Mouse (Mus musculus) midbrain, embryonic 12.5 days (tissue): ENCODE measurements at regions not wholly inside any gene's neighbourhood (a gene's known extent, or its start where the extent isn't known, plus 50 kb on each side); places are given as distances from the start of the nearest gene placed in this dataset.

Experiments used
- ATAC-seq: fragments of 200-750 bp; cut with Nextera tagmentation; 2 replicates; pipeline ENCODE4 v1.8.0; 2017; ENCODE audit warnings: low read depth, moderate TSS enrichment, moderate library complexity; ENCODE audit not compliant: low FRiP score
- H3K27ac ChIP-seq: fragments of 300-500 bp; sonication (generic); replicated peaks from 2 replicates; pipeline ENCODE4 v1.5.1; 2016; ENCODE audit warnings: mild to moderate bottlenecking
- H3K27me3 ChIP-seq: fragments of 300-500 bp; sonication (generic); 2 replicates; pipeline ENCODE4 v1.6.1; 2016; ENCODE audit warnings: mild to moderate bottlenecking
- H3K36me3 ChIP-seq: fragments of 300-500 bp; sonication (generic); 2 replicates; pipeline ENCODE4 v1.6.1; 2016
- H3K4me1 ChIP-seq: fragments of 300-500 bp; sonication (generic); 2 replicates; pipeline ENCODE4 v1.6.1; 2016
- H3K4me2 ChIP-seq: fragments of 300-500 bp; sonication (generic); replicated peaks from 2 replicates; pipeline ENCODE4 v1.6.1; 2016; ENCODE audit warnings: mild to moderate bottlenecking, moderate library complexity
- H3K4me3 ChIP-seq: fragments of 300-500 bp; sonication (generic); 2 replicates; pipeline ENCODE4 v1.5.1; 2016; ENCODE audit warnings: mild to moderate bottlenecking
- H3K9ac ChIP-seq: fragments of 300-500 bp; sonication (generic); replicated peaks from 2 replicates; pipeline ENCODE4 v1.6.1; 2016; ENCODE audit warnings: mild to moderate bottlenecking, moderate library complexity
- H3K9me3 ChIP-seq: fragments of 300-500 bp; sonication (generic); 2 replicates; pipeline ENCODE4 v1.6.1; 2016; ENCODE audit warnings: mild to moderate bottlenecking
- WGBS: fragments of 180-500 bp; shearing (Covaris S2); methylation state at CpG from one replicate; pipeline ENCODE4 v1.1.7; 2016; 5-methylcytosine and 5-hydroxymethylcytosine counted together

- no peak overlapping the region for H3K27ac ChIP-seq
- WGBS: 88% methylated on average over 3 of the region's 3 CpGs
- no peak overlapping the region for H3K4me3 ChIP-seq
- H3K4me1 ChIP-seq: peaks cover 7% of the 10 kb centered on the region; the same call in 1 of the 2 replicates
- no peaks in the 10 kb centered on the region for H3K9me3 ChIP-seq
- ATAC-seq: no peak
- H3K9ac ChIP-seq: no peak overlapping the region
- H3K4me2 ChIP-seq: no peak overlapping the region
- no peaks in the 10 kb centered on the region for H3K36me3 ChIP-seq
- H3K27me3 ChIP-seq: no peaks in the 10 kb centered on the region
These were observed 123.7 kb upstream of the Map3k1 start for GRCm38 (mm10) chr13:111932464-111932863.

DNA sequence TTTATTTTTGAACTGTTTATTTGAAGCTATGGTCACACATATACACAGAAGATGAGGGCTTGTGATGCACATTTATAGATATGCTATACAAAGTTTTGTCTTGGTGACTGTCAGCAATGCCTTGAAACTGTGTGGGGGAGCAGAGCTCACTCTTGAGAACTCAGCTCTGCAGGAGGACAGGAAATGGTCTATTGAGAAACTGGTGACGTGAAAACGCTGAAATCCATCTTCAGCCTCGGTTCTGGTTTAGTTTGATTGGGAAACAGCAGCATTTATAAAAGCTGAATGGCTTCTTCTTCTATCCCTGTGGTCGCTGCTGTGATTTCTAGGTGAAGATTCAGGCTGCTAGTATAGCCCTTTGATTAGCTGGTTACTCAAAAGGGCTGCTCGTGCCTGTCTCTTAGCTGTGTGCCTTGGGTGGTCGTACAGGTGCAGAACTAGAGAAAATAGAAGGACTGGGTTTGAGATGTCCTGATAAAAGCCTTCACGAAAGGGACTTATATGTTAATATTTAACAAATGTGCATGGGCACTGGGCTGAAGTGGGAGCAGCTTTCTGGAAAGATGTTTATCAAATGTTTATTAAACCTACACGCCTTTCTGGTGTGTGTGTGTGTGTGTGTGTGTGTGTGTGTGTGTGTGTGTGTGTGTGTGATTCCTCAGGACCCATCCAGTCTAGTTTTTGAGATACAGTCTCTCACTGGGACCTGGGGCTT lies 124.9 kb upstream of the Map3k1 start:
- no peaks in the 10 kb centered on the region for H3K36me3 ChIP-seq
- H3K27me3 ChIP-seq: no peaks in the 10 kb centered on the region
- 78% methylated on average over 8 of the region's 8 CpGs for WGBS
- peaks cover 7% of the 10 kb centered on the region; the same call in 1 of the 2 replicates for H3K4me1 ChIP-seq
- H3K9ac ChIP-seq: no peak overlapping the region
- no peak overlapping the region for H3K4me3 ChIP-seq
- no peak overlapping the region for H3K27ac ChIP-seq
- no peak for ATAC-seq
- H3K9me3 ChIP-seq: no peaks in the 10 kb centered on the region
- H3K4me2 ChIP-seq: no peak overlapping the region

DNA sequence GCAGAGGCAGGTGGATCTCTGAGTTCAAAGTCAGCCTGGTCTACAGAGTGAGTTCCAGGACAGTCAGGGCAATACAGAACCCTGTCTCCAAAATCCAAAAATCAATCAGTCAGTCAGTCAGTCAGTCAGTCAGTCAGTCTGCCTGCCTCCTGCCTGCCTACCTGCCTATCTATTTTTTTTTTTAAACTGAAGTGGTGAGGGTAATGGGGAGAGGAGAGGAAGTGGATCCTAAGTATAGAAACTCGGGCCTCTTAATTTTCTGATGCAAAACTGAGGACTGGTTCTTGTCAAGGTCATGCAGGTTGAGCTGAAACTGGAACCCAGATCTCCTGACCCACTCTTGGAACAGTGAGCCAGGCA lies 126.9 kb upstream of the Map3k1 start:
- Histone ChIP-seq H3K9ac (no peak overlapping the region), H3K4me3 (no peak overlapping the region), H3K36me3 (no peaks in the 10 kb centered on the region), H3K9me3 (no peaks in the 10 kb centered on the region), H3K27me3 (no peaks in the 10 kb centered on the region), H3K27ac (no peak overlapping the region), H3K4me2 (no peak overlapping the region), H3K4me1 (peaks cover 7% of the 10 kb centered on the region; the same call in 1 of the 2 replicates)
- WGBS: 74% methylated on average over 1 of the region's 1 CpGs
- no peak for ATAC-seq

DNA sequence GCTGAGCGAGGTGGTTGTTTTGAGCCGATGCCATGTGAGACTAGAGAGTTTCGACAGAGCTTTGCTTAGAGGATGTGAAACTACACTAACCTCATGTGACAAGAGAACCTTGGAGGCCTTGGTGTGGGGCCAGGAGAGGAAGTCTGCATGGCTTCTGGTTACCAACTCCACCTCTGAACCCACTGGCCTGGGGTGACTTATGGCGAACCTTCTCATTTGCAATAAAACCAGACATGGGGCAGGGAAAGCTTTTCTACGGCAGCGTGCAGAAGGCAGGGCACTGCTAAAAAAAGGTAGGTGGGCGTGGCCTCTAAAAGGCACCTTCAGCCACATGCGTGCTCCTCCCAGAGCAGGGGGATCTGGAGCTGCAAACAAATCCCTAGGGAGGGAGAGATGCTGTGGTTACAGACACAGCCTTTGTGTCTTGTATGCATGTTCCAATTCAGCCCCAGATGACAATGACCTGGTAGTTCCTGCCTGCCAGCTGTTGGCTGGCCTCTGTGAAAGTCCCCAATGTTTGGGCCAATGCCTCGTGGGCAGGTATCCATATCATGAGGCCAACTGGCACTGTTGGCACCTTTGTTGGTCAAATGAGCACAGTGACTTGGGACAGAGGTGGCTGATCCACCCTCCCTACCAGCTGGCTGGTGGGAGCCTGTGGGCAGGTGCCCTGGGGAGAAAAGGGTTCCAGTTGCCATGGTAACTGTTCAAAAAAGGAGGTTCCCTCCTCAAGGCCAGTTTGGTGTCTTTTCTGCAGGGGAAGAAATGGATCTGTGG lies 127.5 kb upstream of the Map3k1 start:
- H3K27ac ChIP-seq: no peak overlapping the region
- no peak for ATAC-seq

GRCm38 (mm10) chr13:111936983-111937382 lies 128.2 kb upstream of the Map3k1 start:
- 71% methylated on average over 8 of the region's 8 CpGs for WGBS
- Histone ChIP-seq H3K27ac (no peak overlapping the region), H3K9me3 (no peaks in the 10 kb centered on the region), H3K4me2 (no peak overlapping the region), H3K27me3 (no peaks in the 10 kb centered on the region), H3K4me1 (peaks cover 7% of the 10 kb centered on the region; the same call in 1 of the 2 replicates), H3K36me3 (no peaks in the 10 kb centered on the region), H3K4me3 (no peak overlapping the region), H3K9ac (no peak overlapping the region)
- 0 out of 2 replicates have a peak, but pooled peaks have one; percentile 9 for ATAC-seq

More for the DNA sequence above, 127.5 kb upstream of the Map3k1 start:
- Histone ChIP-seq H3K27me3 (no peaks in the 10 kb centered on the region), H3K4me2 (no peak overlapping the region), H3K9me3 (no peaks in the 10 kb centered on the region), H3K9ac (no peak overlapping the region), H3K4me3 (no peak overlapping the region), H3K36me3 (no peaks in the 10 kb centered on the region), H3K4me1 (peaks cover 7% of the 10 kb centered on the region; the same call in 1 of the 2 replicates)
- WGBS: 77% methylated on average over 9 of the region's 9 CpGs

- H3K36me3 ChIP-seq: no peaks in the 10 kb centered on the region
- WGBS: 69% methylated on average over 8 of the region's 8 CpGs
These were observed 130.2 kb upstream of the Map3k1 start for GRCm38 (mm10) chr13:111938896-111939422.

GRCm38 (mm10) chr13:111939534-111940115 lies 130.8 kb upstream of the Map3k1 start:
- WGBS: 77% methylated on average over 6 of the region's 6 CpGs
- Histone ChIP-seq H3K36me3 (no peaks in the 10 kb centered on the region), H3K27ac (no peak overlapping the region), H3K4me1 (peaks cover 16% of the 10 kb centered on the region), H3K4me3 (no peak overlapping the region), H3K9ac (no peak overlapping the region), H3K4me2 (no peak overlapping the region), H3K9me3 (no peaks in the 10 kb centered on the region), H3K27me3 (no peaks in the 10 kb centered on the region)
- ATAC-seq: no peak

More at GRCm38 (mm10) chr13:111938896-111939422, 130.2 kb upstream of the Map3k1 start:
- no peak overlapping the region for H3K27ac ChIP-seq
- H3K4me2 ChIP-seq: no peak overlapping the region
- H3K4me3 ChIP-seq: no peak overlapping the region
- H3K4me1 ChIP-seq: peaks cover 12% of the 10 kb centered on the region
- no peaks in the 10 kb centered on the region for H3K27me3 ChIP-seq
- no peaks in the 10 kb centered on the region for H3K9me3 ChIP-seq
- no peak for ATAC-seq
- no peak overlapping the region for H3K9ac ChIP-seq

DNA sequence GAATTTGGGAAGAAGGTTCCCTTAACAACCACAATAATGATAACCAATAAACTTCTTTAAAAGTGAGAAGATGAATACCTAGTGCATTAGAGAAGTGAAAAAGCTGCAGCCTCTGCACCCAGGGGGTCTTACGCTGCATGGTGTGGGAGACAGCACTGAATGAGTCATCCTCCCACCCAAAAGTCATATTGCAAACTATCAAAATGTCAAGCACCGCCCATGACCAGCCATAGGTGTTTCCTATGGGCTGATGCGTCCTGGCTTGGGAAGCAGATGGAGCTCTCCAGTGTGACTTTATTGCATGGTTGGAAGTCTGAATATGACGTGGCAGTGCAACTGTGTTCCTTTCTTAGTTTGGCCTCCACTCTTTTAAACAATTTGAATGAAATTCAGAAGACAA lies 131.5 kb upstream of the Map3k1 start:
- Histone ChIP-seq H3K9me3 (no peaks in the 10 kb centered on the region), H3K4me2 (no peak overlapping the region), H3K27me3 (no peaks in the 10 kb centered on the region), H3K27ac (no peak overlapping the region), H3K4me1 (peaks cover 16% of the 10 kb centered on the region), H3K4me3 (no peak overlapping the region), H3K9ac (no peak overlapping the region), H3K36me3 (no peaks in the 10 kb centered on the region)
- 91% methylated on average over 4 of the region's 4 CpGs for WGBS
- ATAC-seq: no peak

DNA sequence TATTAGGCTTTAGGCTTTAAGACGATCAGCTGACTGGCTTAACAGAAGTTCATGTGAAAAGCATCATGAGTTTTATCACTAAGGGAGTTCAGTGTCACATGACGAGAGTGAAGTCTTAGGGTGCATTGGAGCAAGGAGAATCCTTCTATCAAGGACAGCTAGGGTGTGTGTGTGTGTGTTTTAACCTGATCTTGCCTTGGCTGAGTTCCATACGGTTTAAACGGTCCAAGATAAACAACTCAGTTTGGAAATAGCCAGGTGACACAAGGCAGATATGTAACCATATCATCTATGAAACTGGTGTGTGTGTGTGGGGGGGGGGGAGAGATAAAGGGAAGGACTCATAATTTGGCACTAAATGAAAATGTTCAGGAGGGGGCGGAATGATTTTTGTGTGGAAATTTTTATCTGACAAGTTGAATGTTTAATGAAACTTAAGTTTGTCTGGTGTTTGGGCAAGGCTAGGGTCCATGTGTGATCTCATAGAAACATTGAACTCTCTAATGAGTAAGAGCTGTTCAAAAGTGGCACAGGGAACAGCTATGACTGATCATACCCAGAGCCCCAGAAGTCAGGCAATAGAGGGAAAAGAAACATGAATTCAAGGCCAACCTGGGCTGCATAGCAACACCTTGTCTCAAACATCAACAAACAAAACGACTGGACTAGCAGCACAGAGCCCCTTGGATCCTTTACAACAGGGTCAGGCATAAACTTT lies 132.2 kb upstream of the Map3k1 start:
- 82% methylated on average over 6 of the region's 6 CpGs for WGBS
- H3K36me3 ChIP-seq: no peaks in the 10 kb centered on the region
- H3K27me3 ChIP-seq: no peaks in the 10 kb centered on the region
- H3K4me1 ChIP-seq: peaks cover 16% of the 10 kb centered on the region
- ATAC-seq: no peak
- H3K9ac ChIP-seq: no peak overlapping the region
- no peaks in the 10 kb centered on the region for H3K9me3 ChIP-seq
- H3K4me2 ChIP-seq: no peak overlapping the region
- no peak overlapping the region for H3K27ac ChIP-seq
- H3K4me3 ChIP-seq: no peak overlapping the region

GRCm38 (mm10) chr13:111941946-111942345 lies 133.2 kb upstream of the Map3k1 start:
- Histone ChIP-seq H3K9me3 (no peaks in the 10 kb centered on the region), H3K36me3 (no peaks in the 10 kb centered on the region), H3K27ac (no peak overlapping the region), H3K4me2 (no peak overlapping the region), H3K9ac (no peak overlapping the region), H3K4me3 (no peak overlapping the region), H3K27me3 (no peaks in the 10 kb centered on the region), H3K4me1 (peaks cover 9% of the 10 kb centered on the region)
- 94% methylated on average over 4 of the region's 4 CpGs for WGBS
- no peak for ATAC-seq

- WGBS: 65% methylated on average over 15 of the region's 15 CpGs
- ATAC-seq: no peak
- H3K27me3 ChIP-seq: no peaks in the 10 kb centered on the region
- H3K4me3 ChIP-seq: no peak overlapping the region
- no peaks in the 10 kb centered on the region for H3K9me3 ChIP-seq
- no peak overlapping the region for H3K9ac ChIP-seq
- no peak overlapping the region for H3K27ac ChIP-seq
- peaks cover 9% of the 10 kb centered on the region for H3K4me1 ChIP-seq
- H3K36me3 ChIP-seq: no peaks in the 10 kb centered on the region
- no peak overlapping the region for H3K4me2 ChIP-seq
These were observed 134.7 kb upstream of the Map3k1 start for GRCm38 (mm10) chr13:111943392-111944088.
